Mouse (Mus musculus) frontal cortex, adult (tissue): Measurements from ENCODE around the gene Dctn2.
"Not testable (repeated sequence)": the region's sequence is repeated elsewhere in the genome, so short reads cannot be mapped to it uniquely, and the experiment has no call there.

Experiments
- ATAC-seq: cut with Nextera tagmentation; 2 replicates; pipeline ENCODE4 v1.9.2; 2017; ENCODE audit warnings: mild to moderate bottlenecking, moderate library complexity, mixed read lengths; ENCODE audit not compliant: low TSS enrichment

Gene Dctn2

DNA sequence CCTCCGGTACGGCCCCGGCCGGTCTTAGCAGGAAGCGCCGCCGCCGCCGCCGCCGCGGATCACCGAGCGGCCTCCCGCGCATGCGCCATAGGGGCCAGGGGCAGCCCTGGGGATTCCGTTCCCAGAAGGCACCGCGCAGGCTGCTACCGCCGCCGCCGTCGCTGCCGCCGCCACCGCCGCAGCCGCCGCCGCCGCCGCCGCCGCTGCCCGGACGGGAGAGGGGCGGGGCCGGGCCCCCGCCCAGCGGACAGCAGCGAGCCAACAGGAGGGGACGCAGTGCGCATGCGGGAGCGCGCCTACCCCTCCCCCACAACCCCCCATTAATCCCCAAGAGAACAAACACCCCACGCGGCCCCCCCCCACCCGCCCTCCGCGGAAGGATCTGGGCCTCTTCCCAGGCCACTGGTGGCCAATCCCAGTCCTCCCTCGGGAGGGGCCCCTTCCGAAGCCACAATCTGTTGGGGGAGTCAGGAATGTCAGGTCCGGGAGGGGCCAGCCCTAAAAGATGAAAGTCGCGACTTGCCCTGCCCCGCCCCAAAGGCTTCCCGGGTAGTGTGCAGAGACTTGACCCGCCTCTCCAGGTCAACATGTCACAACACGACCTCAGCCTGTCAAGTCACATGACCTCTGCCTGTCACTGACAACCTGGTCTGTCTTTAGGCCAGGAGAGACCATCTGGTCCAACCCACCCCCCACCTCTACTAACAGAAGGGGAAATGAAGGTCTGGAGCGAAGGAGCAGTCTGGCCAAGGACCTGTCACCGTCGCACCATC, 22.8 kb downstream of the Dctn2 start, which contains the start of gene Mbd6:
Mbd6 (minus strand) TSS at position 219 of the 773 bp plus-strand sequence.
- 0 out of 2 replicates have a peak, but pooled peaks have one; percentile 3 for ATAC-seq

DNA sequence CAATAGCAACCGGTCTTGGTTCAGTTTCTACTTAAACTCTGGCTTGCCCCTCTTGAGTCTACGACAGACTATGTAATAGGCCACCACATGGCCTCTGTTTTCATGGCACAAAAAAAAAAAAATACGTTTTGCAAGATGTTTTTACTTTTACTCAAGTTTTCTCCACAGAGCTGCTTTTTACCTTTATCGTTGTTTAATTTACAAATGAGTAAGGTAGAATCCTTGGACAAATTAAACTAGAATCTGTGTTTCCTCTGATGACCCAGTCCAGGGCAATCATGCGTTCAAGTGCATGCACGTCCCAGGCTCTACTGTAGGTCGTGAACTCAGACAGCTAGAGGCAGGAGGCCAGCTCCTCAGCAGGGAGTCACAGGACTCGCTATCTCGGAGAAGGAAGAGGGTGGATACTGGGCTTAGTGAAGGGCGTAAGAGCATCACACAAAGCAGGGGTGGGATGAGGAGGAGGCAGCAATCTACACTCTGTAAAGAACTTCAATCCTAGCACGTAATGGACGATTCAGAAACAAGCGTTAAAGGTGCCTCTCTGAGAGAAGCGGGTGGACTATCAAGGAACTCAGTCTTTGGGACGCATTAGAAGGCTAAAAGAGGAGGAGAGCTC, 23.5 kb downstream of the Dctn2 start:
- ATAC-seq = peak; percentile 7; the same call in 1 of the 2 replicates

DNA sequence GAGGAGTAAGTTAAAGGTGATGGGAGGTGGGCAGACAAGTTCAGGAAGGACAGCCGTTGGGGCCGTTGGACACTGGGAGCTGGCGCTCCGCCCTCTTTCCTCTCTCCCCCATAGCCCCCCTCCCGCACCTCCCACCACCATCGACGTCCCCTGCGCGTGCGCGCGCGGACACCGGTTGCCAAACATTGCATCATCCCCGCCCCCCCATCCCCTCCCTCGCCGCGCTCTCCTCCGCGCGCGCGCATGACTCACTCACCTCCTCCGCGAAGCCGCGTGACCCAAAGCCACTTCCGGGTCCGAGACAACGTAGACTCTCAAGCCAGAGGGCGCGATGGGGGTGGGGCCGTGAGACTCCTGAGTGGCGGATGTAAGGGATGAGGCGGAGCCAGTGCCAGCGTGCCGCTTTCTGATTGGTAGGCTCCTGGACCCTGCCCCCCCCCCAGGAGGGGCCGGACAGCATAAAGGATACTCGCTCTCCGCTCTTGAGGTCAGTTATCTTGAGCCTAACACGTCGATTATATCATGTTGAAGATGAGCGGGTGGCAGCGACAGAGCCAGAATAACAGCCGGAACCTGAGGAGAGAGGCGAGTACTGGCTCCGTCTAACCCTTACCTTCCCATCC, 24.2 kb downstream of the Dctn2 start:
- peak; percentile 76 for ATAC-seq

DNA sequence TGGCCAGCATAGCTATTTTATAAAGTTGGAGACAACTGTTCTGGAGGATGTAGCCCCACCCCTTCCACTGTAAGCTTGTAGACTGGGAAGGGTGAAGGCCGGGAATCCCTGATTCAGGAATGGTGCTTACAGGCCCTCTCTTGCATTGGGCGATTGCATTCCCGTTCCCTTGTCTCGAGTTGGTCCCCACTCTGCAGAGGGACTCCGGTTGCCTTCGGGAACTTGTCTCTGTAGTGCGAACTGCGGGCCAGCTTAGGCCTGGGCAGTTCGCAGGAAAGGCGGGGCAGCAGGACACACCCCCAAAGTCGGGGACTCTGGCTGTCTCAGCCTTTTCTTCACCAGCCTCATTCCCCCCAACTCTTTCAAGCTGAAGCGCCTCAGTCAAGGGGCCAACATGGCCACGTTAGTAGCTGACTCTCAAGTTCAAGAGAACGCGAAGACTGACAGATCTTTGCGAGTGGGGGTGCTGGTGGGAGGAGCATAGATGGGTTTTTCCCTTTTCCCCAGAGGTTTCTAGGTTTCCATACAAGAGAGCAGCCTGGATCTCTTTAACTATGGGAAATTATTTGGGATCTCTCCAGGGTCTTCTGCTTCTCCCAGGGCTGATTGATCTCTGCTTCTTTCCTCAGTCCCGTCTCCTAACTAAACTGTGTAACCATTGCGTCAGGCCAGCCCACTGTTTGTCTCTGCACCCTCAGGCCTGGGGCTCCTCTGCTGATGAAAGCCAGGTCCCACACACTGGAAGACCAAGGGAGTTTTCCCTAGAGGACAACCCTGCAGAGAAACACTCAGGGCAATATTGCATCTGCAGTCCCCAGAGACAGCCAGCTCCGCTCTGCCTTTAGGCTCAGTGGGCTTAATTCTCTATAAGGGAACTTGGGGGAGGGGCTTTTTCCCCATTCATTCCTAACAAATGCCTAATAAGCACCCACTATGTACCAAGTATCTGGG, 25.0 kb downstream of the Dctn2 start:
- ATAC-seq = peak; percentile 17

DNA sequence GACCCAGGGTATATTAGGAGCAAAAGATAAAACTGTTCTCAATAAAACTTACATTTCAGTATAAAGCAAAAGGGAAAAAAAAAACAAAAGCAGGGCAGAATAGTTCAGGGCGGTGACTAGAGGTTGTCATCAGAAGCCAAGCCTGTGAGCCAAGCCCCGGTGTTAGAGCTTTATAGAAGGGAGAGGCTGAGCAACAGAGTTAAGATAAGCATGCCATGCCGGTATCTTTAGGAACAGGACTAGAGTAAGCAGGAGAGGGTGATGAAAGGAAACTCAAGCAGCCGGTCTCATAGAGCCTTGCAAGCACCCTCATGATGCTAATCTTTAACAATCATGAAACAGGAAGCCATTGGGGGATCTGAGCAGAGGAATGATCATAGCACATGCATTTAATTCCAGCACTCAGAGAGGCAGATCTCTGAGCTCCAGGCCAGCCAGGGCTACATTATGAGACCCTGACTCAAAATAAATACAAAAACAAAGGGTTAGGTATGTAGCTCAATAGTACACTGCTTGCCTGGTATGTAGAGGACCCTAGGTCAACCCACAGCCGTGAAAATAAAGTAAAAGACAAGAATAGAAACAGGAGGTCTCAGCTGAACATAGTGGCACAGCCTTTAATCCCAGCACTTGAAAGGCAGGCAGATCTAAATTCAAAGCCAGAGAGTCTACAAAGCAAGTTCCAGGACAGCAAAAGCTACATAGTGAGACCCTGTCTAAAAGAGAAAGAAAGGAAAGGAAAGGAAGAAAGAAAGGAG, 25.9 kb downstream of the Dctn2 start:
- no peak for ATAC-seq

DNA sequence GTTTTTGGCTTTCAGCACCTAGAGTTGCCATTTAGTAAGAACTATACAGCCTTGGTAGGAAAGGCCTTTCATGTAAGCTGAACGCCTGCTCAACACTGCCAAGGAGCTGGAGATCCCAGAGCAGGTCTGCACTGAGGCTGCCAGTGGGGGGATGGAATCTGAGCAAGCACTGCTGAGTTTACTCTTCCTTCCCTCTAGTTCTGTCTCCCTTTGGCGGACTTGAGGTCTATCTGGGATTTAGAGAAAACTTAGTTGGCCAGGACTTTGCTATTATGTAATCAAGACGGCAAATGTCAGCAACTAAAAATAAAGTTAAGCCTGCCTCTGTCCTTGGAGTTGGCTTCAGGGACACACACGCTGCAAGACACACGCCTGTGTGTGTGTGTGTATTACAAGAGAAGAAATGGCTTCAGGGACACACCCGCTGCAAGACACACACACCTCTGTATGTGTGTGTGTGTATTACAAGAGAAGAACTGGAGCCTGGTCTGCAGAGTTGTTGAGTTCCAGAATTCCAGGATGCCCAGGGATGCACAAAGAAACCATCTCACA, 26.9 kb downstream of the Dctn2 start:
- ATAC-seq = no peak

DNA sequence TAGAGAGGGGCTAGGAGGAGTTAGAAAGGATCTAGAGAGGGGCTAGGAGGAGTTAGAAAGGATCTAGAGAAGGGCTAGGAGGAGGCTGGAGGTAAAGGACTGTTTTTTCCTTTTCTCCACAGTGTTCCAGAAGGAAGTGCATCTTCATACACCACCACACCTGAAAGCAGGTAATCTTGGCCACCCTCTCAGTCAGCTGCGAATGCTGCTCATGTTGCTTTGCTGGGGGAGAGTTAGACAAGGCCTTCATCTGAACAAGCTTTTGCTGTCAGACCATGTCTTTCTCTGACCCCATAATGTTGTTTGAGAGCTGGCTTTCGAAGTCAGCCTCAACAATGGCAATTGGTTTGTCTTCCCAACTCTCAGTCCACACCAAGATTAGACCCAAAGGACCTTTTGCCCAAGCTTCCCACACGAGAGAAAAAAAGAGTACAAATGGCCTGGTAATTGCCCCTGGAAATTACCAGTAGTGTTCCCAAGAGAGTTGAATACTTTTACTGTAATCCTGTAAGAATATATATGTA, 27.5 kb downstream of the Dctn2 start:
- ATAC-seq = no peak

DNA sequence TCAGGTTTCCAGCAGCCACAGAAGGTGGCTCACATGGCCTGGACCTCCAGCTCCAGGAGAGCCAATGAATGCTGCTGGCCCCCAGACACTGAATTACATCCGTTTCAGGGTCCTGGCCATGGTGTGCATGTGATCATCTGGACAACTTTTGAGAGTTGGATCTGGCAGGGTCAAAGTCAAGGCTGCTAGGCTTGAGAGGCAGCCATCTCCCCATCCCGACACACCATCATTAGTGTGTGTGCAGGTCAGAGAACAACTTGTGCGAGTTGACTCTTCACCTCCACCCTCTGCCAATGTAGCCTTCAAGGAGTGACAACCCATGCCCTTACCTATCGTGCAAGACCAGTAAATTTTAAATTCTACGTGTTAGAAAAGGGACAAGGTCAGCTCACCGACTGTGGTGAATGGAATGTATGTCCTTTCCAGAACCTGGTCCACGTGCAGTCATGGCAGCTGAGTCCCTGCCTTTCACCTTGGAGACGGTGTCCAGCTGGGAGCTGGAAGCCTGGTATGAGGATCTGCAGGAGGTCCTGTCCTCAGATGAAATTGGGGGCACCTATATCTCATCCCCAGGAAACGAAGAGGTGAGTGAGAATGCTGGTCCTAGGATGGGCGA, 28.8 kb downstream of the Dctn2 start:
- no peak for ATAC-seq

DNA sequence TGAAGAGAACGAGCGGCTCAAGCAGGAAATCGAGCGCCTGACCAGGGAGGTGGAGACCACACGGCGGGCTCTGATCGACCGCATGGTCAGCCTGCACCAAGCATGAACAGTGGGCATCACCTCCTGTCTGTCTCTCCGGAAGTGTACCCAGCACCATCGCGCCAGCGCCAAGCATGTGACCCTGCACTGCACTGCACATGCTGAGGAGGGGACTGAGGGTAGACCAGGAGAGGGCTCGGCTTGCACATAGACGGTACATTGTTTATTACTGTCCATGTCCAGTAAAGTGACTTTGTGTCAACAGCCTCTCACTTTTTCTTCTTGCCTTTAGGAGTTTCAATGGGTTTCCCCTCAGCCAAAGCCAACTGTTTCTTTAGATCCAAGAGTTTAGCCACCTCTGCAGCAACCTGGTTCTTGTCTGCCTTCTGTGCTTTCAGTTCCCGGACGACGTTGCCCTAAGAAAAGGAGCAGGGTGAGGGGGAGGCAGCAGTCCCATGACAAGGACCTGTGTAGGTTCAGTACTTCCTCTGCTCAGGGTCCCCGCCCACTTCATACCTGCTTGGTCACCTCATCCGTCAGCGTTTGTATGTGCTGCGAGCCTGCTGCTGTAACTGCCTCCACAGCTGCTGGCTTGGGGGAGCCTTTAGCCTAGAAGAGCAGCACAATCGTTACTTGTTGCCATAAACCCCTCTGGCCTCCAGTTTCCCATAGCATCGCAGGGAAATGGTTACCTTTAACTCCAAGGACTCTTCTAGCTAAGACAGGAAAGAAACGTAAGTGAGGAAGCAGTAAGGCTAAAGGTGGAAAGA, 30.0 kb downstream of the Dctn2 start:
- ATAC-seq = no peak

DNA sequence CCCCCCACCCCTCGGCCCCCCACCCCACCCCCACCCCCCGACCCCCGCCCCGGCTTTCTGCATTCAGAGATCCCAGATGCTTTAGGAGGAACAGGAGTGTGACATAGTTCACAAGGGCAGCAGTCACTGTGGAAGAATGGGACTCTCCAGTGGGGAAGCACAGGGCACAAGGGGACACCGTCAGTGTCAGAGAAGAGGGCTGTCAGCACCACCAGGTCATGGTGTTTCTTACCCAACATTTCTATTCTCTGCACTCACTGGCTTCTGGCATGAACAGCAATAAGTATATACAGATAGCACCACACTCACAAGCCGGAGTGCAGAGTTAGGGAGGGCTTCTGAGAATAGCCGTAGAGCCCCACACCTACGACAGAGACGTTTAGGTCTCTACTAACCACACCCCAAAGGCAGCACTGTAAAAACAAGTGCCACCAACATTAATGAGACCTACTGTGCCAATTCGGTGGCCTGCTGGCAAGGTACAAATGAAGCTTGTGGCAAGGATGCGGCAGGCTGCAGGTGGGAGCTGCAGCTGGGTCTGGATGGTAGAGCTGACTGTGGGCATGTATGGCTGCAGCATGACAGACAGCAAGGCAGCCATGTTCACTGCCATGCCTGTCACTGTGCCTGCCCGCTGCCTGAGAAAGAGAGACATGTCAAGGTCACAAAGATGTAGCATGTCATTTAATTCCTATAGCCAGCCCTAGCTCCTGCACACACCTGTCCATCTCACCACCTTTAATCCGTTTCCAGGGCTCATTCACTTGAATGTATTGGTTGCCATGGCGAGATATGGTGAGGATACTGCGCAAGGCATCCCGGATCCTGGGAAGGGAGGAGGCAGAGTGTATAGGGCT, 31.1 kb downstream of the Dctn2 start:
- ATAC-seq = 0 out of 2 replicates have a peak, but pooled peaks have one; percentile 4

DNA sequence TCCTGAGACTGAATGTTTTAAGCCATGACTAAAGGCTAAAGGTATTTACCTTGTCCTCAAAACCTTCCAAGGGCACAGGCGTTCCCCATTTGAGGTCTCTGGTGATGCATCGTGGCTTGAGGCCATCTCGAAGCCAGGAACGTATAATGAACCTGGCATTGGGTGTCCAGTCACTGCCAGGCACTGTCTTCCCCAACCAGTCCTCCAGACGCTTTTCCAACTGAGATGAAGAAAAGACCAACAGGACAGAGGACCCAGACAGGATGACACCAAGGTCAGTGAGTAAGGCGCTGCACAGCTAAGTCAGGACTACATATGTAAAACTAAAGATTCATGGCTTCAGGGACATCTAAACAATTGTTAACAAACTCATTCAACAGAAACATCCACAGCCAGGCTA, 34.2 kb downstream of the Dctn2 start:
- ATAC-seq = no peak

DNA sequence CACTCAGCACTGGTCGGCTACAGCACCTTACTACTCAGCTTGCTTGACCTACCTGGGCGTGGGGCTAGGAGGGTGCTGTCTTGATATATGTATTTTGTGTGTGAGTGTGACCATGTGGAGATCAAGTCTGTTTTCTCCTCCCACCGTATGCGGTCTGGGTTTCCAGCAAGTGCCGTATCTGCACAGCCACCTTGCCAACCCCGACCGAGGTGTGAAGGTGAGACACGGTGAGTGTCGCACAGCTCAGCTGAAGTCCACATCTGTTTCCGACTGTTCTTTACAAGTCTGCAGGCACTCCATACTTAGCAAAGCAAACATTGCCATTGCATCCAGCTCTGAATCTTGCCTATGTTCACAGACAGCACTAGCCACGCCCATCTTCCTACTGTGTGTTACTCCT, 37.0 kb downstream of the Dctn2 start:
- ATAC-seq = no peak

DNA sequence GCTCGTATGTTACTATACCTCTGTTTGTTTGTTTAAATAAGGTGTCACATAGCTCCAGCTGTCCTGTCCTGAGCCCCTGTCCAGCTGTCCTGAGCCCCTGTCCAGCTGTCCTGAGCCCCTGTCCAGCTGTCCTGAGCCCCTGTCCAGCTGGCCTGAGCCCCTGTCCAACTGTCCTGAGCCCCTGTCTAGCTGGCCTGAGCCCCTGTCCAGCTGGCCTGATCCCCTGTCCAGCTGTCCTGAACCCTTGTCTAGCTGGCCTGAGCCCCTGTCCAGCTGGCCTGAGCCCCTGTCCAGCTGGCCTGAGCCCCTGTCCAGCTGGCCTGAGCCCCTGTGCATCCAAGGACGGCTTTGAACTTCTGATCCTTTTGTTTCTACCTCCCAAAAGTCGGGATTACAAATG, 43.0 kb downstream of the Dctn2 start:
- ATAC-seq = not testable (repeated sequence)

DNA sequence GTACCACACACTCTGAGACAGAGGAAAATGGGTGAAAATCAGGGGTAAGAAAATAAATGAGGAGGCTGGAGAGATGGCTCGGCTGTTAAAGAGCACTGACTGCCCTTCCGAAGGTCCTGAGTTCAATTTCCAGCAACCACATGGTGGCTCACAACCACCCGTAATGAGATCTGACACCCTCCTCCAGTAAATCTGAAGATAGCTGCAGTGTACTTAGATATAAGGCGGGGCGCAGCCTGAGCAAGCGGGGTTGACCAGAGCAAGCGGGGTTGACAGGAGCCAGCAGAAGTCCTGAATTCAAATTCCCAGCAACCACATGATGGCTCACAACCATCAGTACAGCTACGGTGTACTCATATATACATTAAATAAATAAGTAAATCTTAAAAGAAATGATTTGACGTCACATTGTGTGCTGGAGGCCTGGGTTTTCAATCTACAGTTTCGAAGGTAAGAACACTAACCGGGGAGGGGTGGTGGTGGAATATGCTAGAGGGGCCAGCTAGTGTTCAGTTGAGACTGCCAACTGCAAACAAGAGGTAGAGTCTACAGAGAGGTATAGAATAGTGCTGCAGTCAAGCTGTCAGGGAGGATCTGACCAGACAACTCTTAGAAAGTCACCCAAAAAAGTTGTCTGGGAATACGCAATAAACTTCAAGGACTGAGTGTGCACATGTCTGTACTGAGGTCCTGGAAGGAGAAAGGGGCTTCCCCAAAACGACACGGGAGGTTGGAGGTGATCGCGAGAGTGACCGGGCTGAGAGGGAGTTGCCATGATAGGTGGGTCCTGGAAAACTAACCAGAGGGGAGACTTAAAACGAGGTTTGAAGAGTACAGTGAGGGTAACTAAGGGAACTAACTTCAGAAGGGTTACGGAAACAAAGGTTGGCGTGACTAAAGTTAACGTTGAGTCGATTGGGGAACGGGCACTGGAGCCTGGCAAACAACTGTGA, 44.6 kb downstream of the Dctn2 start:
- ATAC-seq = 0 out of 2 replicates have a peak, but pooled peaks have one; percentile 1

DNA sequence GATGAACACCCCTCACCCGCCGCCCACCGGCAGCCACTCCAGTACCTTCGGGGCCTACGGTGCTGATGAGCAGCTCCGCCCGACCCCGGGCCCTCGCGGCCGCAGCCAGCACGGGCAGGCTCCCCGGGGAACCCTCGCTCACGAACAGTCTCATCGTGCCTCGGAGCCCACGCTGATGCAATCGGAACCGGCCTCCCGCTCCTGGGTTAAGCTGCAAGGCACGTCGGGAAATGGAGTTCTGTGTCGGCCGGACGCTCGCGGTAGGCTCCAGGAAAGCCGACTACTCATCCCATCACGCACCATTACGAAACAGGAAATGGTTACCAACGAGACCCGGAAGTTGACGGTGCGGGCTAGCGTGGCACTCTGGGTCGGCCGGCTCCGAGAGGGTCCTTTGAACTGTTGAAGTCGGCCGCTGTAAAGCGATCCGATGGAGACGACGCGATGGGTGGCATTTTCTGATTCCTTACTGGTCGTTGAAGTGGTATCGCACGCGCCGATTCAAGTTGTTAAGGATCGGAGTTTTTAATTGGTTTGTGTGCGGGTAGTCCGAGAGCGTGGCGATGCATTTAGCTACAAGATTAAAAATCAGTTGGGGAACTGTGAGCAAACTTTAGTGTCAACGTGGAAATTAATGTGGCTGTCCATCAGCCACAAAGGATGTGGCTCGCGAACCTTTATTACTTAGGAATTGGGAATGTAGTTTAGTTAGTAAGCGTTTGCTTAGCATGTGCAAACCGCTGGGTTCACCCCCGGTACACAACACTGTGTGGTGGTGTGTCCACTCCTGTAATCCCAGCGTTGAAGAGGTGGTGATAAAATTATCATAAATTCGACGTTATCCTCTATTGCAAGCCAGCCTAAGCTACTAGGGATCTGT, 45.5 kb downstream of the Dctn2 start, which contains the start of gene Mars:
Mars (minus strand) TSS at position 311 of the 880 bp plus-strand sequence.
- peak; percentile 98 for ATAC-seq

DNA sequence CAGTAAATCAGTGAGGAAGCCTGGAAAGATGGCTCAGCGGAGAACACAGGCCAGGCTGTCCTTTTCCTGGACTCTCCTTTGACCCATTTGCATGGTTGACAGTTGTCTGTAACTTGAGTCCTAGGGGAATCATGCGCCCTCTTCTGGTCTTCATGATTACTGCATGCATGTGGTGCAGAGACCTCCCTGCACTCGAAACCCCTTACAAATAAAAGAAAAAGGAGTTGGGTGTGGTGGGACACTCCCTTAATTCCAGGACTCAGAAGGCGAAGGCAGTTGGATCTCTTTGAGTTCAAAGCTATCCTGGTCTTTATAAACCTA, 46.1 kb downstream of the Dctn2 start:
- ATAC-seq = peak; percentile 60
